ENCODE assay signal across 23 mouse cellular contexts in genomic region chr2:93161914-93162664, GRCm38 (mm10). TPM values are rescaled to one million over a fixed set of nuclear protein-coding genes. Genes with fewer than 3 reads are reported as not detected.
DNase-seq lines count a peak whose midpoint lies in the region; ATAC-seq and TF ChIP-seq lines count a peak whose summit lies in the region.
"Had no signal": no experiment of that assay in that cellular context is flagged by ENCODE, and none has a peak within 500 bp of the region (broad histone marks: within the 10 kb centered on the region; RNA-seq: fewer than 3 reads in every experiment).

No protein-coding gene starts in this region.

- H3K9ac ChIP-seq in hindbrain, embryonic 14.5 days, result no peak overlapping the region
- H3K9ac ChIP-seq in hindbrain, embryonic 13.5 days, result no peak overlapping the region
- no peak overlapping the region for H3K9ac ChIP-seq in kidney, embryonic 15.5 days
- H3K9ac ChIP-seq: embryonic facial prominence, embryonic 12.5 days; forebrain, postnatal 0 days; limb, embryonic 13.5 days; midbrain, embryonic 13.5 days; neural tube, embryonic 15.5 days had no signal

- H3K9me3 ChIP-seq in hindbrain, embryonic 14.5 days (ENCODE audit: control insufficient read depth, low read length), result no peaks in the 10 kb centered on the region
- no peaks in the 10 kb centered on the region for H3K9me3 ChIP-seq in hindbrain, embryonic 13.5 days
- no peaks in the 10 kb centered on the region for H3K9me3 ChIP-seq in G1E (replicated peaks)
- no peaks in the 10 kb centered on the region for H3K9me3 ChIP-seq in kidney, embryonic 15.5 days (replicated peaks)
- H3K9me3 ChIP-seq: embryonic facial prominence, embryonic 12.5 days; heart, embryonic 10.5 days; limb, embryonic 13.5 days; midbrain, embryonic 13.5 days; neural tube, embryonic 15.5 days had no signal

- 0 out of 2 replicates have a peak, but pooled peaks have one; percentile 21 for ATAC-seq in hindbrain, embryonic 14.5 days (ENCODE audit: low FRiP score)
- ATAC-seq in hindbrain, embryonic 13.5 days (ENCODE audit: low FRiP score), result no peak
- ATAC-seq in G1E (ENCODE audit: extremely low read depth, insufficient number of reproducible peaks, low FRiP score, poor library complexity, severe bottlenecking), result peak; percentile 54; the same call in 1 of the 2 replicates
- ATAC-seq in megakaryocyte, adult 5-6 weeks (ENCODE audit: poor library complexity, severe bottlenecking), result peak; percentile 82
- no peak for ATAC-seq in kidney, embryonic 15.5 days (replicated peaks; ENCODE audit: low FRiP score)
- ATAC-seq: forebrain, postnatal 0 days; midbrain, embryonic 13.5 days had no signal

- WGBS in hindbrain, embryonic 14.5 days, result 82% methylated on average over 7 of the region's 7 CpGs
- WGBS in hindbrain, embryonic 13.5 days, result 85% methylated on average over 7 of the region's 7 CpGs
- 67% methylated on average over 7 of the region's 7 CpGs for WGBS in kidney, embryonic 15.5 days

- H3K27ac ChIP-seq in gastrocnemius, adult 2 months, result peak overlapping the region; percentile 66
- H3K27ac ChIP-seq in hindbrain, embryonic 14.5 days, result no peak overlapping the region
- no peak overlapping the region for H3K27ac ChIP-seq in hindbrain, embryonic 13.5 days
- no peak overlapping the region for H3K27ac ChIP-seq in kidney, embryonic 15.5 days
- H3K27ac ChIP-seq: embryonic facial prominence, embryonic 12.5 days; heart, embryonic 10.5 days; limb, embryonic 13.5 days; midbrain, embryonic 13.5 days; neural tube, embryonic 15.5 days; stomach, postnatal 0 days had no signal

- no peak overlapping the region for H3K4me3 ChIP-seq in gastrocnemius, adult 2 months
- no peak overlapping the region for H3K4me3 ChIP-seq in hindbrain, embryonic 14.5 days (replicated peaks; ENCODE audit: low read length)
- no peak overlapping the region for H3K4me3 ChIP-seq in hindbrain, embryonic 13.5 days
- H3K4me3 ChIP-seq in G1E (ENCODE audit: low read depth, low read length), result no peak overlapping the region
- no peak overlapping the region for H3K4me3 ChIP-seq in kidney, embryonic 15.5 days (replicated peaks)
- H3K4me3 ChIP-seq: embryonic facial prominence, embryonic 12.5 days; heart, embryonic 10.5 days; limb, embryonic 13.5 days; midbrain, embryonic 13.5 days; myocyte; neural tube, embryonic 15.5 days had no signal

- H3K27me3 ChIP-seq in hindbrain, embryonic 14.5 days (ENCODE audit: control insufficient read depth, insufficient read depth, low read length), result no peaks in the 10 kb centered on the region
- no peaks in the 10 kb centered on the region for H3K27me3 ChIP-seq in hindbrain, embryonic 13.5 days
- peaks cover 33% of the 10 kb centered on the region for H3K27me3 ChIP-seq in G1E (ENCODE audit: insufficient read depth, low read length)
- H3K27me3 ChIP-seq in kidney, embryonic 15.5 days, result 0 out of 2 replicates have a peak, but pooled peaks cover 8% of the 10 kb centered on the region
- H3K27me3 ChIP-seq: embryonic facial prominence, embryonic 12.5 days; limb, embryonic 13.5 days; neural tube, embryonic 15.5 days had no signal

- H3K4me1 ChIP-seq in hindbrain, embryonic 14.5 days (replicated peaks; ENCODE audit: control insufficient read depth, insufficient read depth, low read length), result 0 out of 2 replicates have a peak, but pooled peaks cover 10% of the 10 kb centered on the region
- H3K4me1 ChIP-seq in hindbrain, embryonic 13.5 days (replicated peaks), result peaks cover 37% of the 10 kb centered on the region
- peaks cover 27% of the 10 kb centered on the region for H3K4me1 ChIP-seq in G1E (ENCODE audit: insufficient read depth, low read depth, low read length)
- peaks cover 18% of the 10 kb centered on the region; the same call in 1 of the 2 replicates for H3K4me1 ChIP-seq in kidney, embryonic 15.5 days

- no peak for TF ChIP-seq CTCF in gastrocnemius, adult 2 months (IDR thresholded peaks at IDR 0.05)
- no peak for TF ChIP-seq CTCF in G1E (IDR thresholded peaks at IDR 0.05; ENCODE audit: low read depth, low read length)

- no peak overlapping the region for H3K4me2 ChIP-seq in hindbrain, embryonic 14.5 days (replicated peaks)
- H3K4me2 ChIP-seq in hindbrain, embryonic 13.5 days, result no peak overlapping the region
- H3K4me2 ChIP-seq in kidney, embryonic 15.5 days, result no peak overlapping the region
- H3K4me2 ChIP-seq: embryonic facial prominence, embryonic 12.5 days; limb, embryonic 13.5 days; midbrain, embryonic 13.5 days; neural tube, embryonic 15.5 days had no signal

- intact Hi-C loops in gastrocnemius, adult 2 months (cut with DNase I), result no loop called here

- no peak for DNase-seq in gastrocnemius, adult 2 months
- no peak for DNase-seq in gastrocnemius, postnatal 10 days
- no peak for DNase-seq in hindbrain, embryonic 14.5 days (ENCODE audit: low spot score)
- peak; percentile 15 for DNase-seq in G1E (ENCODE audit: low spot score)
- DNase-seq in frontal cortex, postnatal 36 days (ENCODE audit: low spot score in 2 of 2), result no peak
- DNase-seq: adrenal gland, postnatal 10 days; cerebellum, adult 18-20 months; forebrain, postnatal 0 days; kidney, adult 8-10 months; layer of hippocampus, adult 9-11 months; lung, adult 18-20 months; lung, postnatal 4 days; thymus, postnatal 14 days had no signal

- H3K36me3 ChIP-seq in hindbrain, embryonic 14.5 days (replicated peaks; ENCODE audit: control insufficient read depth, insufficient read depth), result no peaks in the 10 kb centered on the region
- H3K36me3 ChIP-seq in hindbrain, embryonic 13.5 days, result no peaks in the 10 kb centered on the region
- H3K36me3 ChIP-seq in G1E (replicated peaks), result no peaks in the 10 kb centered on the region
- H3K36me3 ChIP-seq in kidney, embryonic 15.5 days, result no peaks in the 10 kb centered on the region
- H3K36me3 ChIP-seq: embryonic facial prominence, embryonic 12.5 days; heart, embryonic 10.5 days; limb, embryonic 13.5 days; midbrain, embryonic 13.5 days; neural tube, embryonic 15.5 days had no signal

RNA-seq across cellular contexts. Expression of gene Trp53i11, which starts 25.3 kb away (rescaled TPM):
- 1 to 10 TPM; 3.4 to 6.1 TPM for total RNA-seq in gastrocnemius, adult 2 months (2021)
- 10 to 100 TPM; 37.0 to 38.3 TPM for total RNA-seq in gastrocnemius, postnatal 10 days (2021)
- 99.4 and 106 TPM in 2 replicates for polyA plus RNA-seq in hindbrain, embryonic 14.5 days (2014; fragmentation: Nextera tagmentation; extraction: Ambion mirVana)
- polyA plus RNA-seq in hindbrain, embryonic 13.5 days (2015; fragmentation: Nextera tagmentation; extraction: Ambion mirVana), result 109 and 110 TPM in 2 replicates
- total RNA-seq in G1E (2014; fragmentation: Nextera tagmentation), result not detected in 2 replicates
- total RNA-seq in G1E (2017), result not detected in 2 replicates
- not detected in 2 replicates for polyA plus RNA-seq in G1E (2012)
- 2.2 and 4.5 TPM in 2 replicates for total RNA-seq in megakaryocyte, adult 5-6 weeks (2015)
- total RNA-seq in megakaryocyte, adult 5-6 weeks (2017), result 2.8 TPM in 2 replicates
- polyA plus RNA-seq in kidney, embryonic 15.5 days (2015; fragmentation: Nextera tagmentation; extraction: Ambion mirVana), result 36.1 and 42.1 TPM in 2 replicates

Comparison
In these comparisons a context has a peak if more than half of its experiments do, and no peak if none do; other contexts are left out.
1. ATAC-seq: peak in hindbrain, embryonic 14.5 days (single experiment), G1E (single experiment) and megakaryocyte, adult 5-6 weeks (single experiment); none in hindbrain, embryonic 13.5 days (single experiment) and kidney, embryonic 15.5 days (single experiment).
2. RNA of gene Trp53i11, which starts 25.3 kb away (total RNA-seq): 37.0 to 38.3 TPM in gastrocnemius, postnatal 10 days; 3.4 to 6.1 TPM in gastrocnemius, adult 2 months, 2.2 to 4.5 TPM in megakaryocyte, adult 5-6 weeks and not detected in G1E; every median in the first group is over 4 times any median in the second.